Mouse (Mus musculus) cortical plate, adult 2 months (tissue): Measurements from ENCODE around the gene Bicc1.

ENCODE experiments used
- CTCF ChIP-seq: fragments of 200-500 bp; IDR thresholded peaks from 2 replicates; pipeline ENCODE4 v1.5.1; 2011; ENCODE audit warnings: mild to moderate bottlenecking, control low read depth, low read length; ENCODE audit not compliant: insufficient read depth; ENCODE audit errors: extremely low read depth
- POLR2A ChIP-seq: fragments of 200-500 bp; IDR thresholded peaks from 2 replicates; pipeline ENCODE4 v1.6.1; 2011; ENCODE audit warnings: mild to moderate bottlenecking, low read length, control low read depth; ENCODE audit not compliant: insufficient read depth; ENCODE audit errors: extremely low read depth

DNA sequence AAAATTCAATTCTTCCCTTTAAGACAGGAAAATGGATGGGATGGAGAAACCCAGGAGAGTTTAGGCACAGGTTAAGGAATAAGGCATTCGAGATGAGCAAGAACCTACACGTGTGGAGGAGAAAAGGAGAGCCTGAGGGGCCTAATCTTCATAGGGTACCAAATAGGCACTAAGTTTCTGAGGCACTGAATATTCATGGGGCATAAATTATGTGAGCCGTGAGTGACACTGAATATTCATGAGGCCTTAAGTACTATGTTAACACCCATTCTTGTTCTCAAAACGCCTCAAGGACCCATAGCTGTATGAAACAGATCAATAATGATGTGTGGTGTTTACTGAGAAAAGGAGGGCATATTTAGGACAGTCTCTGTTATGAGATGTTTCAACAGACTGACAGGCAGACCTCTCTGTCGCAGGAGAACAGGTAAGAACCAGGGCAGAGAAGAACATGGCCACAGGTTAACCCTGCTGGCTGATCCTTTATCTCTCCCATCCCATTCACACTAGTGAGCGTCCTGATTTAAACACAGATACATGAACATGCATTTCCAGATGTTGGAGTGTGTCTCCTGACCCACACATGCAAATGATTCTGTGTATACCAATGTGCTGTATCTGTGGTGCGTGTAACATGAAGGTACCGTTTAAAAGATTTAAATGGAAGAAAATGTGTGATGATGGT lies 58.5 kb downstream of the Bicc1 start:
- TF ChIP-seq POLR2A: no peak
- TF ChIP-seq CTCF: no peak
